Mouse (Mus musculus): ENCODE measurements around the gene Uvrag. TPM values are rescaled to one million over a fixed set of nuclear protein-coding genes. Genes with fewer than 3 reads are reported as not detected.
A peak's percentile ranks its signal among the peaks of the same experiment; 100 is the strongest.

Uvrag gene
- polyA plus RNA-seq, 1 experiment from 2014 or later: 12.2 TPM

- 88% methylated on average over 10 of the region's 10 CpGs for WGBS
- DNase-seq (ENCODE audit: low spot score) (no peak), ATAC-seq (no peak)
- H3K27ac ChIP-seq (ENCODE audit: low read depth, low read length): no peak overlapping the region
- no peak overlapping the region for H3K4me2 ChIP-seq (ENCODE audit: low read length)
- H3K36me3 ChIP-seq (ENCODE audit: control insufficient read depth, insufficient read depth, low read length): no peaks in the 10 kb centered on the region
- H3K9me3 ChIP-seq (replicated peaks; ENCODE audit: control insufficient read depth, low read length): no peaks in the 10 kb centered on the region
- no peaks in the 10 kb centered on the region for H3K4me1 ChIP-seq (ENCODE audit: control insufficient read depth, insufficient read depth, low read length)
- no peaks in the 10 kb centered on the region for H3K27me3 ChIP-seq (replicated peaks; ENCODE audit: control insufficient read depth, insufficient read depth, low read length)
- no peak overlapping the region for H3K9ac ChIP-seq (ENCODE audit: low read length)
- no peak overlapping the region for H3K4me3 ChIP-seq (ENCODE audit: low read depth, low read length)
These were observed 115.0 kb downstream of the Uvrag start for GRCm38 (mm10) chr7:99025989-99026388.

DNA sequence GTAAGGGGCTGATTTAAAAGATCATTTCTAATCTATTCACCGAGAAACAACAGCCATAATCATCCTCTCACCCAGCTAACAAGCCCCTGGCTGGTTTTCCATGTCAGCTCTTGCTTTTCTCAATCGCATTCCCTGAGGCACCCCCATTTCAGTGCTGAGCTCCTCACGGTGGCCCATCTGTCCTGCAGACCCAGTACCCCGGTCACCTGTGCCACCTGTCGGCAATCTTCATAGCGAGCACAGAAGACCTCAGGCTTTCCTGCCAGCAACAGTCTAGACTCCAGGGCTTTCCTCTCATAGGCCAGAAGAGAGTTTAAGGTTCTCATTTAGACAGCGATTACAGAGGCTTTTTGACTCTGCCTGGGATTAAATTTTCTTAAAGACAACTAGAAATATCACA lies 115.7 kb downstream of the Uvrag start:
- H3K36me3 ChIP-seq (ENCODE audit: control insufficient read depth, insufficient read depth, low read length): no peaks in the 10 kb centered on the region
- no peaks in the 10 kb centered on the region for H3K27me3 ChIP-seq (replicated peaks; ENCODE audit: control insufficient read depth, insufficient read depth, low read length)
- no peak overlapping the region for H3K9ac ChIP-seq (ENCODE audit: low read length)
- ATAC-seq (no peak), DNase-seq (ENCODE audit: low spot score) (no peak)
- WGBS: 88% methylated on average over 7 of the region's 7 CpGs
- H3K4me3 ChIP-seq (ENCODE audit: low read depth, low read length): no peak overlapping the region
- no peak overlapping the region for H3K27ac ChIP-seq (ENCODE audit: low read depth, low read length)
- H3K4me1 ChIP-seq (ENCODE audit: control insufficient read depth, insufficient read depth, low read length): no peaks in the 10 kb centered on the region
- H3K9me3 ChIP-seq (replicated peaks; ENCODE audit: control insufficient read depth, low read length): no peaks in the 10 kb centered on the region
- no peak overlapping the region for H3K4me2 ChIP-seq (ENCODE audit: low read length)

- H3K4me1 ChIP-seq (ENCODE audit: control insufficient read depth, insufficient read depth, low read length): no peaks in the 10 kb centered on the region
- no peak overlapping the region for H3K4me2 ChIP-seq (ENCODE audit: low read length)
- H3K9ac ChIP-seq (ENCODE audit: low read length): no peak overlapping the region
- no peak overlapping the region for H3K27ac ChIP-seq (ENCODE audit: low read depth, low read length)
- no peaks in the 10 kb centered on the region for H3K36me3 ChIP-seq (ENCODE audit: control insufficient read depth, insufficient read depth, low read length)
- DNase-seq (ENCODE audit: low spot score) (no peak), ATAC-seq (no peak)
- no peaks in the 10 kb centered on the region for H3K27me3 ChIP-seq (replicated peaks; ENCODE audit: control insufficient read depth, insufficient read depth, low read length)
- H3K9me3 ChIP-seq (replicated peaks; ENCODE audit: control insufficient read depth, low read length): no peaks in the 10 kb centered on the region
- 91% methylated on average over 6 of the region's 6 CpGs for WGBS
- H3K4me3 ChIP-seq (ENCODE audit: low read depth, low read length): no peak overlapping the region
These were observed 116.2 kb downstream of the Uvrag start for GRCm38 (mm10) chr7:99024791-99025190.

DNA sequence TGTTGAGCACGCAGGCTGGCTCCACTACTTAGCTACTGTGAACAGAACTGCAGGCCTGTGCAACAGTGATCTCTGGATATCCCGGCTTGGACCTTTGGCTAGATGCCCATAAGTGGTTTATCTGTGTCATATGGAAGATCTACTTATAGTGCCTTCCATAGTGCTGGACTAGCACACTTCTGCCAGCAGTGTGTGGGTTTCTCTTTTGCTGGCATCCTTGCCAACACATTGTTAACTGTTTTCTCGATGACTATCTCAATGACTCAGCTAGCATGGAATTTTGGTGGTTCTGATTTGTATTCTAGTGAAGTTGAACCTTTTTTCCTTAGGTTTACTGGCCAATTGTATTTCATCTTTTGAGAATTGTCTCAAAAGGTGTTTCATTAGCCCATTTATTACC lies 117.0 kb downstream of the Uvrag start:
- no peak for DNase-seq (ENCODE audit: low spot score)
- no peaks in the 10 kb centered on the region for H3K4me1 ChIP-seq (ENCODE audit: control insufficient read depth, insufficient read depth, low read length)
- 93% methylated on average over 3 of the region's 3 CpGs for WGBS
- no peaks in the 10 kb centered on the region for H3K9me3 ChIP-seq (replicated peaks; ENCODE audit: control insufficient read depth, low read length)
- ATAC-seq: no peak
- H3K36me3 ChIP-seq (ENCODE audit: control insufficient read depth, insufficient read depth, low read length): no peaks in the 10 kb centered on the region
- no peak overlapping the region for H3K4me3 ChIP-seq (ENCODE audit: low read depth, low read length)
- no peak overlapping the region for H3K9ac ChIP-seq (ENCODE audit: low read length)
- H3K4me2 ChIP-seq (ENCODE audit: low read length): no peak overlapping the region
- H3K27me3 ChIP-seq (replicated peaks; ENCODE audit: control insufficient read depth, insufficient read depth, low read length): no peaks in the 10 kb centered on the region
- no peak overlapping the region for H3K27ac ChIP-seq (ENCODE audit: low read depth, low read length)

- ATAC-seq (no peak), DNase-seq (ENCODE audit: low spot score) (peak; percentile 11)
- no peaks in the 10 kb centered on the region for H3K4me1 ChIP-seq (ENCODE audit: control insufficient read depth, insufficient read depth, low read length)
- no peak overlapping the region for H3K9ac ChIP-seq (ENCODE audit: low read length)
- 42% methylated on average over 4 of the region's 4 CpGs for WGBS
- H3K27me3 ChIP-seq (replicated peaks; ENCODE audit: control insufficient read depth, insufficient read depth, low read length): no peaks in the 10 kb centered on the region
- H3K4me2 ChIP-seq (ENCODE audit: low read length): no peak overlapping the region
- H3K27ac ChIP-seq (ENCODE audit: low read depth, low read length): no peak overlapping the region
- no peak overlapping the region for H3K4me3 ChIP-seq (ENCODE audit: low read depth, low read length)
- H3K36me3 ChIP-seq (ENCODE audit: control insufficient read depth, insufficient read depth, low read length): no peaks in the 10 kb centered on the region
- no peaks in the 10 kb centered on the region for H3K9me3 ChIP-seq (replicated peaks; ENCODE audit: control insufficient read depth, low read length)
These were observed 119.7 kb downstream of the Uvrag start for GRCm38 (mm10) chr7:99021277-99021676.

- H3K4me2 ChIP-seq (ENCODE audit: low read length): no peak overlapping the region
- no peak for DNase-seq (ENCODE audit: low spot score)
- H3K4me1 ChIP-seq (ENCODE audit: control insufficient read depth, insufficient read depth, low read length): no peaks in the 10 kb centered on the region
These were observed 120.6 kb downstream of the Uvrag start for GRCm38 (mm10) chr7:99020353-99020752.

GRCm38 (mm10) chr7:99017224-99017844 lies 123.6 kb downstream of the Uvrag start:
- no peak overlapping the region for H3K27ac ChIP-seq (ENCODE audit: low read depth, low read length)
- H3K9me3 ChIP-seq (replicated peaks; ENCODE audit: control insufficient read depth, low read length): no peaks in the 10 kb centered on the region
- 78% methylated on average over 2 of the region's 2 CpGs for WGBS
- no peaks in the 10 kb centered on the region for H3K4me1 ChIP-seq (ENCODE audit: control insufficient read depth, insufficient read depth, low read length)
- no peaks in the 10 kb centered on the region for H3K27me3 ChIP-seq (replicated peaks; ENCODE audit: control insufficient read depth, insufficient read depth, low read length)
- H3K9ac ChIP-seq (ENCODE audit: low read length): no peak overlapping the region
- no peak for DNase-seq (ENCODE audit: low spot score)
- ATAC-seq: no peak
- no peaks in the 10 kb centered on the region for H3K36me3 ChIP-seq (ENCODE audit: control insufficient read depth, insufficient read depth, low read length)
- H3K4me2 ChIP-seq (ENCODE audit: low read length): no peak overlapping the region
- H3K4me3 ChIP-seq (ENCODE audit: low read depth, low read length): no peak overlapping the region

More at GRCm38 (mm10) chr7:99020353-99020752, 120.6 kb downstream of the Uvrag start:
- Histone ChIP-seq H3K4me3 (ENCODE audit: low read depth, low read length) (no peak overlapping the region), H3K27me3 (replicated peaks; ENCODE audit: control insufficient read depth, insufficient read depth, low read length) (no peaks in the 10 kb centered on the region), H3K36me3 (ENCODE audit: control insufficient read depth, insufficient read depth, low read length) (no peaks in the 10 kb centered on the region), H3K27ac (ENCODE audit: low read depth, low read length) (no peak overlapping the region), H3K9ac (ENCODE audit: low read length) (no peak overlapping the region), H3K9me3 (replicated peaks; ENCODE audit: control insufficient read depth, low read length) (no peaks in the 10 kb centered on the region)
- 75% methylated on average over 4 of the region's 4 CpGs for WGBS
- ATAC-seq: no peak

GRCm38 (mm10) chr7:99015914-99016313 lies 125.0 kb downstream of the Uvrag start:
- Histone ChIP-seq H3K36me3 (ENCODE audit: control insufficient read depth, insufficient read depth, low read length) (no peaks in the 10 kb centered on the region), H3K27ac (ENCODE audit: low read depth, low read length) (no peak overlapping the region), H3K9me3 (replicated peaks; ENCODE audit: control insufficient read depth, low read length) (no peaks in the 10 kb centered on the region), H3K4me3 (ENCODE audit: low read depth, low read length) (no peak overlapping the region), H3K27me3 (replicated peaks; ENCODE audit: control insufficient read depth, insufficient read depth, low read length) (no peaks in the 10 kb centered on the region), H3K4me1 (ENCODE audit: control insufficient read depth, insufficient read depth, low read length) (no peaks in the 10 kb centered on the region), H3K4me2 (ENCODE audit: low read length) (no peak overlapping the region), H3K9ac (ENCODE audit: low read length) (no peak overlapping the region)
- ATAC-seq (no peak), DNase-seq (ENCODE audit: low spot score) (no peak)
- 74% methylated on average over 8 of the region's 8 CpGs for WGBS

GRCm38 (mm10) chr7:99015419-99015818 lies 125.5 kb downstream of the Uvrag start:
- no peak overlapping the region; the same call in 1 of the 2 replicates for H3K9ac ChIP-seq (ENCODE audit: low read length)

More at GRCm38 (mm10) chr7:99015419-99015818, 125.5 kb downstream of the Uvrag start:
- Histone ChIP-seq H3K27me3 (replicated peaks; ENCODE audit: control insufficient read depth, insufficient read depth, low read length) (no peaks in the 10 kb centered on the region), H3K9me3 (replicated peaks; ENCODE audit: control insufficient read depth, low read length) (no peaks in the 10 kb centered on the region), H3K4me1 (ENCODE audit: control insufficient read depth, insufficient read depth, low read length) (no peaks in the 10 kb centered on the region), H3K36me3 (ENCODE audit: control insufficient read depth, insufficient read depth, low read length) (no peaks in the 10 kb centered on the region), H3K4me2 (ENCODE audit: low read length) (no peak overlapping the region), H3K4me3 (ENCODE audit: low read depth, low read length) (no peak overlapping the region), H3K27ac (ENCODE audit: low read depth, low read length) (no peak overlapping the region)
- WGBS: 74% methylated on average over 17 of the region's 17 CpGs
- DNase-seq (ENCODE audit: low spot score) (peak; percentile 52), ATAC-seq (peak; percentile 44; the same call in 1 of the 2 replicates)

Measured in forebrain, embryonic 14.5 days (tissue).